ENCODE assay signal across 23 mouse cellular contexts in the genomic region with DNA sequence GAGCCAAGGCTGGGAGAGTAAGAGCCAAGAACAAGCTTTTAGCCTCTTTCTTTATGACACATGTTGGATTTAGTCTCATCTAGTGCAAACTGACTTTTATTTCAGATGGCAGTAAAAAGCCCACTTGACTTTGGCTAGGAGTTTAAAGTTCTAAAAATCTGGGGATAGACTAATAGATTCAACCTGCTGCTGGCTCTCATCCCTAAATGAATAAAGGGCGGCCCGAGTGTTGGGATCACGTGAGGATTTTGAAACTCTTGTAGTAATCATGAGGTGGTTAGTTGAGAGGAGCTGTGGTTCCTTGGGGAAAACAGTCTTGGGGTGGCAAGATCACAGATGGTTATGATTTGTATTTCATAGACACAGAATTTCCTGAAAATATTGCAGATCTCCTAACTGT.
DNase-seq lines count a peak whose midpoint lies in the region; ATAC-seq and TF ChIP-seq lines count a peak whose summit lies in the region.
"Had no signal": no experiment of that assay in that cellular context is flagged by ENCODE, and none has a peak within 500 bp of the region (broad histone marks: within the 10 kb centered on the region; RNA-seq: fewer than 3 reads in every experiment).

No protein-coding gene starts in this region.

- no peaks in the 10 kb centered on the region for H3K36me3 ChIP-seq in limb, embryonic 13.5 days
- H3K36me3 ChIP-seq in limb, embryonic 10.5 days = no peaks in the 10 kb centered on the region
- no peaks in the 10 kb centered on the region for H3K36me3 ChIP-seq in limb, embryonic 14.5 days (ENCODE audit: control insufficient read depth, insufficient read depth, low read length)
- H3K36me3 ChIP-seq: embryonic facial prominence, embryonic 12.5 days; forebrain, embryonic 15.5 days; G1E had no signal

- H3K27me3 ChIP-seq in limb, embryonic 13.5 days = no peaks in the 10 kb centered on the region
- H3K27me3 ChIP-seq in limb, embryonic 10.5 days (ENCODE audit: low read depth, poor library complexity, severe bottlenecking) = no peaks in the 10 kb centered on the region
- no peaks in the 10 kb centered on the region for H3K27me3 ChIP-seq in limb, embryonic 14.5 days (ENCODE audit: control insufficient read depth, insufficient read depth, low read length)
- H3K27me3 ChIP-seq: CH12.LX; embryonic facial prominence, embryonic 12.5 days; forebrain, embryonic 13.5 days; forebrain, embryonic 15.5 days; Patski had no signal

- no peak overlapping the region for H3K4me3 ChIP-seq in limb, embryonic 13.5 days
- H3K4me3 ChIP-seq in limb, embryonic 10.5 days = no peak overlapping the region
- H3K4me3 ChIP-seq in limb, embryonic 14.5 days (replicated peaks; ENCODE audit: low read length) = no peak overlapping the region
- H3K4me3 ChIP-seq: embryonic facial prominence, embryonic 12.5 days; forebrain, embryonic 13.5 days; forebrain, embryonic 15.5 days had no signal

- ATAC-seq in limb, embryonic 13.5 days (ENCODE audit: low FRiP score, low read depth) = peak; percentile 48; the same call in 1 of the 2 replicates
- ATAC-seq in limb, embryonic 14.5 days (ENCODE audit: low FRiP score, low read depth) = peak; percentile 76
- ATAC-seq: activated CD4-positive, CD25-positive, alpha-beta regulatory T cell, adult 4 months; CD4-positive, CD25-positive, alpha-beta regulatory T cell, adult 4 months; forebrain, embryonic 13.5 days; forebrain, embryonic 15.5 days; forebrain, postnatal 0 days; Patski had no signal

- H3K9ac ChIP-seq in limb, embryonic 13.5 days = no peak overlapping the region
- H3K9ac ChIP-seq in limb, embryonic 14.5 days (ENCODE audit: low read depth, low read length, severe bottlenecking) = no peak overlapping the region
- H3K9ac ChIP-seq: embryonic facial prominence, embryonic 12.5 days; forebrain, embryonic 13.5 days; forebrain, embryonic 15.5 days; forebrain, postnatal 0 days had no signal

- no peaks in the 10 kb centered on the region for H3K9me3 ChIP-seq in limb, embryonic 13.5 days
- no peaks in the 10 kb centered on the region for H3K9me3 ChIP-seq in limb, embryonic 10.5 days (replicated peaks)
- H3K9me3 ChIP-seq in limb, embryonic 14.5 days (ENCODE audit: control insufficient read depth, low read length) = no peaks in the 10 kb centered on the region
- H3K9me3 ChIP-seq: embryonic facial prominence, embryonic 12.5 days; forebrain, embryonic 13.5 days; forebrain, embryonic 15.5 days; G1E had no signal

- no peak for TF ChIP-seq POLR2A in limb, embryonic 14.5 days (IDR thresholded peaks at IDR 0.05; ENCODE audit: borderline replicate concordance, extremely low read depth, insufficient read depth, insufficient read length)

- DNase-seq in adrenal gland, postnatal 10 days = peak; percentile 6
- DNase-seq in adrenal gland, postnatal 25 days = no peak
- DNase-seq in limb, embryonic 10.5 days (ENCODE audit: low spot score) = no peak
- DNase-seq in limb, embryonic 14.5 days (ENCODE audit: low spot score) = peak; percentile 67
- no peak for DNase-seq in ovary, adult 18-20 months (ENCODE audit: low spot score)
- DNase-seq: adrenal gland, adult 8-10 months; adrenal gland, postnatal 36 days; B cell, adult 2 months; cerebellum, adult 11-12 months; cerebellum, adult 2 months; cerebellum, adult 9-10 months; cerebellum, postnatal 10 days; cerebellum, postnatal 25 days; forebrain, postnatal 0 days had no signal

- 49% methylated on average over 3 of the region's 3 CpGs for WGBS in limb, embryonic 13.5 days
- 88% methylated on average over 3 of the region's 3 CpGs for WGBS in limb, embryonic 10.5 days
- WGBS in limb, embryonic 14.5 days = 45% methylated on average over 3 of the region's 3 CpGs

- no peak overlapping the region for H3K4me2 ChIP-seq in limb, embryonic 13.5 days (replicated peaks)
- H3K4me2 ChIP-seq in limb, embryonic 14.5 days (replicated peaks; ENCODE audit: low read depth, low read length, severe bottlenecking) = no peak overlapping the region
- H3K4me2 ChIP-seq: embryonic facial prominence, embryonic 12.5 days; forebrain, embryonic 13.5 days; forebrain, embryonic 15.5 days had no signal

- no peak overlapping the region for H3K27ac ChIP-seq in limb, embryonic 13.5 days
- no peak overlapping the region for H3K27ac ChIP-seq in limb, embryonic 10.5 days
- H3K27ac ChIP-seq in limb, embryonic 14.5 days (replicated peaks; ENCODE audit: low read depth, low read length) = no peak overlapping the region
- H3K27ac ChIP-seq: embryonic facial prominence, embryonic 12.5 days; forebrain, embryonic 13.5 days; forebrain, embryonic 15.5 days had no signal

- H3K4me1 ChIP-seq in limb, embryonic 13.5 days = peaks cover 7% of the 10 kb centered on the region; the same call in 1 of the 2 replicates
- no peaks in the 10 kb centered on the region for H3K4me1 ChIP-seq in limb, embryonic 10.5 days
- H3K4me1 ChIP-seq in limb, embryonic 14.5 days (ENCODE audit: control insufficient read depth, insufficient read depth, low read length) = 0 out of 2 replicates have a peak, but pooled peaks cover 3% of the 10 kb centered on the region
- H3K4me1 ChIP-seq: embryonic facial prominence, embryonic 12.5 days; forebrain, embryonic 13.5 days; forebrain, embryonic 15.5 days had no signal

Comparison
In these comparisons a context has a peak if more than half of its experiments do, and no peak if none do; other contexts are left out.
1. DNase-seq: peak in adrenal gland, postnatal 10 days (single experiment) and limb, embryonic 14.5 days (single experiment); none in adrenal gland, postnatal 25 days (single experiment), limb, embryonic 10.5 days (single experiment) and ovary, adult 18-20 months (single experiment).